Mouse (Mus musculus) cerebellum, postnatal 4 days (tissue): ENCODE data around the gene Ndn.

Source experiments
- DNase-seq, 2 experiments: peaks; one replicate each; pipeline ENCODE4 v3.0.0; 2022; ENCODE audit warnings: low spot score in 2 of 2, mixed read lengths in 1 of 2

The Ndn gene

GRCm38 (mm10) chr7:62346269-62346668 is at the start of gene Ndn:
Gene Ndn (plus strand): TSS chr7:62346569.
- no peak for DNase-seq

GRCm38 (mm10) chr7:62302451-62302850 is 43.9 kb upstream of the Ndn start:
- DNase-seq: no peak

GRCm38 (mm10) chr7:62306896-62307614 is 39.3 kb upstream of the Ndn start:
- no peak for DNase-seq

GRCm38 (mm10) chr7:62316793-62317192 is 29.6 kb upstream of the Ndn start:
- DNase-seq: no peak

GRCm38 (mm10) chr7:62345411-62345810 is 958 bp upstream of the Ndn start:
- no peak for DNase-seq

GRCm38 (mm10) chr7:62348106-62348803 is 1.9 kb downstream of the Ndn start:
- DNase-seq: peak; percentile 70 to 85

- DNase-seq: peak in 1 of 2 experiments; percentile 6
These were observed 2.4 kb downstream of the Ndn start for GRCm38 (mm10) chr7:62348804-62349190.

- no peak for DNase-seq
These were observed 4.9 kb downstream of the Ndn start for GRCm38 (mm10) chr7:62351266-62351665.

GRCm38 (mm10) chr7:62365039-62365636 is 18.8 kb downstream of the Ndn start:
- DNase-seq: no peak

- DNase-seq: no peak
These were observed 20.4 kb downstream of the Ndn start for GRCm38 (mm10) chr7:62366730-62367129.

GRCm38 (mm10) chr7:62375658-62376057 is 29.3 kb downstream of the Ndn start:
- DNase-seq: peak in 1 of 2 experiments; percentile 20

- peak in 1 of 2 experiments; percentile 53 for DNase-seq
These were observed 30.3 kb downstream of the Ndn start, which contains the start of gene Magel2 for GRCm38 (mm10) chr7:62376510-62377304. Gene Magel2 (plus strand): TSS chr7:62377010.

- no peak for DNase-seq
These were observed 30.9 kb downstream of the Ndn start for GRCm38 (mm10) chr7:62377313-62377712.

- DNase-seq: no peak
These were observed 32.2 kb downstream of the Ndn start for GRCm38 (mm10) chr7:62378529-62378928.

- peak in 1 of 2 experiments; percentile 37 for DNase-seq
These were observed 36.0 kb downstream of the Ndn start for GRCm38 (mm10) chr7:62382391-62382790.

- no peak for DNase-seq
These were observed 41.9 kb downstream of the Ndn start for GRCm38 (mm10) chr7:62388291-62388690.

- no peak for DNase-seq
These were observed 45.8 kb downstream of the Ndn start for GRCm38 (mm10) chr7:62392202-62392601.
